Comparison of ENCODE assay signal across 20 mouse cellular contexts in the genomic region with DNA sequence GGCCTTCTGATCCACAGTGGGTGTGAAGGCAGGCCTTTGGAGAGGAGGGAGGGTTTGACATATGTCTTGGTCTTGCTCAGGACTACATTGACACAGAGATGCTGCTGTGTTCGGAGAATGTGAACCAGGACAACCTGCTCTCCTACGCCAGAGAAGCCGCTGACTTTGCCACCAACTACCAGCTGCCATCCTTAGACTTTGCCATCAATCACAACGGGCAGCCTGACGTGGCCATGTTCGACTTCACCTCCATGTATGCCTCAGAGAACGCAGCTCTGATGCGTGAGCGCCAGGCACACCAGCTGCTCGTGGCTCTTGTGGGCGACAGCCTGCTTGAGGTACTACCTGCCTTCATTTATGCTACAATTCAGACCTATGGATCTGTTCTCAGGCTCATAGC.
DNase-seq lines count a peak whose midpoint lies in the region; ATAC-seq and TF ChIP-seq lines count a peak whose summit lies in the region.
"Had no signal": no experiment of that assay in that cellular context is flagged by ENCODE, and none has a peak within 500 bp of the region (broad histone marks: within the 10 kb centered on the region; RNA-seq: fewer than 3 reads in every experiment).

No protein-coding gene starts in this region.

- peak overlapping the region; percentile 74 for H3K27ac ChIP-seq in heart, embryonic 10.5 days
- H3K27ac ChIP-seq in heart, embryonic 14.5 days (replicated peaks in 1 of 2; ENCODE audit: control insufficient read depth in 1 of 2, insufficient read depth in 1 of 2, low read depth in 2 of 2, low read length in 2 of 2), result peak overlapping the region; percentile 78 to 83
- H3K27ac ChIP-seq in layer of hippocampus, adult 2 months, result peak overlapping the region; percentile 83
- H3K27ac ChIP-seq: forebrain, embryonic 10.5 days; gastrocnemius, adult 2 months; hindbrain, embryonic 10.5 days; hindbrain, embryonic 14.5 days; intestine, embryonic 15.5 days had no signal

- DNase-seq in heart, embryonic 10.5 days (ENCODE audit: low spot score), result no peak
- no peak for DNase-seq in heart, adult 11 months
- no peak for DNase-seq in heart, adult 8-10 months (ENCODE audit: low spot score)
- DNase-seq in layer of hippocampus, adult 2 months (ENCODE audit: low spot score in 2 of 2), result no peak
- DNase-seq in layer of hippocampus, postnatal 10 days (ENCODE audit: low spot score in 2 of 2), result no peak
- DNase-seq: adrenal gland, adult 2 months; adrenal gland, postnatal 25 days; cerebellum, adult 9-11 months; embryo, embryonic 11 days; gastrocnemius, adult 2 months; gastrocnemius, postnatal 25 days; kidney, adult 18-20 months had no signal

- no peaks in the 10 kb centered on the region for H3K9me3 ChIP-seq in heart, embryonic 10.5 days
- H3K9me3 ChIP-seq in heart, embryonic 14.5 days (ENCODE audit: control insufficient read depth, low read length), result no peaks in the 10 kb centered on the region
- H3K9me3 ChIP-seq: embryonic facial prominence, embryonic 15.5 days; forebrain, embryonic 10.5 days; hindbrain, embryonic 10.5 days; intestine, embryonic 15.5 days had no signal

- peak overlapping the region; percentile 44; the same call in 1 of the 2 replicates for H3K9ac ChIP-seq in heart, embryonic 14.5 days (ENCODE audit: low read length)
- H3K9ac ChIP-seq: embryonic facial prominence, embryonic 15.5 days; hindbrain, embryonic 14.5 days; intestine, embryonic 15.5 days had no signal

- H3K27me3 ChIP-seq in heart, embryonic 10.5 days (ENCODE audit: insufficient read depth, poor library complexity, severe bottlenecking), result no peaks in the 10 kb centered on the region
- no peaks in the 10 kb centered on the region for H3K27me3 ChIP-seq in heart, embryonic 14.5 days (ENCODE audit: control insufficient read depth, insufficient read depth, low read length)
- H3K27me3 ChIP-seq: embryonic facial prominence, embryonic 15.5 days; intestine, embryonic 15.5 days had no signal

- no peak overlapping the region for H3K4me3 ChIP-seq in heart, embryonic 10.5 days
- no peak overlapping the region for H3K4me3 ChIP-seq in heart, embryonic 14.5 days (ENCODE audit: control insufficient read depth in 1 of 2, insufficient read depth in 1 of 2, low read depth in 1 of 2, low read length in 2 of 2)
- H3K4me3 ChIP-seq in layer of hippocampus, adult 2 months, result no peak overlapping the region
- H3K4me3 ChIP-seq: embryonic facial prominence, embryonic 15.5 days; erythroblast, embryonic 14.5 days; forebrain, embryonic 10.5 days; gastrocnemius, adult 2 months; hindbrain, embryonic 10.5 days; intestine, embryonic 15.5 days had no signal

- peaks cover 89% of the 10 kb centered on the region for H3K36me3 ChIP-seq in heart, embryonic 10.5 days
- peaks cover 94% of the 10 kb centered on the region for H3K36me3 ChIP-seq in heart, embryonic 14.5 days (ENCODE audit: control insufficient read depth, insufficient read depth, low read length)
- H3K36me3 ChIP-seq: embryonic facial prominence, embryonic 15.5 days; forebrain, embryonic 10.5 days; hindbrain, embryonic 10.5 days had no signal

- H3K4me1 ChIP-seq in heart, embryonic 10.5 days, result peaks cover 40% of the 10 kb centered on the region
- H3K4me1 ChIP-seq in heart, embryonic 14.5 days (ENCODE audit: control insufficient read depth in 2 of 2, insufficient read depth in 2 of 2, low read length in 2 of 2), result peaks cover 33 to 52% of the 10 kb centered on the region in 2 experiments

- no peak for TF ChIP-seq CTCF in layer of hippocampus, adult 2 months (conservative IDR thresholded peaks at IDR 0.05)

- ATAC-seq in heart, embryonic 14.5 days (ENCODE audit: insufficient number of reproducible peaks, insufficient read depth, low FRiP score, low read depth), result no peak
- ATAC-seq: forebrain, embryonic 14.5 days; intestine, embryonic 15.5 days had no signal

- H3K4me2 ChIP-seq in heart, embryonic 14.5 days (ENCODE audit: low read length), result no peak overlapping the region
- H3K4me2 ChIP-seq: embryonic facial prominence, embryonic 15.5 days; hindbrain, embryonic 14.5 days; intestine, embryonic 15.5 days had no signal

- 90% methylated on average over 11 of the region's 11 CpGs for WGBS in heart, embryonic 10.5 days
- WGBS in heart, embryonic 14.5 days, result 91% methylated on average over 11 of the region's 11 CpGs
